Mouse (Mus musculus) lung, adult 10 weeks (tissue): ENCODE data around the gene Gm3500. TPM values are rescaled to one million over a fixed set of nuclear protein-coding genes. Genes with fewer than 3 reads are reported as not detected.

Source experiments
- polyA plus RNA-seq: library from polyadenylated mRNA; stranded (reverse); fragments of 350-450 nt; fragmentation: Illumina TruSeq; extraction: RNeasy Lipid Tissue Mini Kit (QIAGEN cat#74804); gene quantifications from one replicate; pipeline ENCODE4 v1.2.3, GENCODE M21; 2014; ENCODE audit warnings: low read depth, low replicate concordance; ENCODE audit not compliant: insufficient read depth

Gm3500 gene
- polyA plus RNA-seq = 0.28 TPM

GRCm38 (mm10) chr14:5388949-5389348 lies at the start of gene Gm3500:
Gm3500 (minus strand) TSS chr14:5389049.

GRCm38 (mm10) chr14:5334828-5335227 lies 54.0 kb downstream of the Gm3500 start, which contains the start of gene Gm3542:
Gm3542 (minus strand) TSS chr14:5334928.

Other genes starting within 250 kb of the Gm3500 start
- not detected for gene Gm3317, start 224.5 kb downstream of the Gm3500 start, polyA plus RNA-seq
- not detected for gene Gm8271, start 203.3 kb downstream of the Gm3500 start, polyA plus RNA-seq
- gene Gm3526, start 128.5 kb downstream of the Gm3500 start, polyA plus RNA-seq = not detected
- not detected for gene Gm3542, start 54.1 kb downstream of the Gm3500 start, polyA plus RNA-seq
- gene Gm3194, start 66.4 kb upstream of the Gm3500 start, polyA plus RNA-seq = not detected
- gene Gm8246, start 88.8 kb upstream of the Gm3500 start, polyA plus RNA-seq = not detected
- gene Gm3187, start 95.2 kb upstream of the Gm3500 start, polyA plus RNA-seq = not detected
- gene Gm3488, start 112.6 kb upstream of the Gm3500 start, polyA plus RNA-seq = 0.15 TPM
- not detected for gene Gm3532, start 149.4 kb upstream of the Gm3500 start, polyA plus RNA-seq
- not detected for gene Gm8265, start 244.0 kb upstream of the Gm3500 start, polyA plus RNA-seq